Mouse (Mus musculus) left cerebral cortex, adult 8-10 months (tissue): ENCODE data around the gene Dnajb6. TPM values are rescaled to one million over a fixed set of nuclear protein-coding genes. Genes with fewer than 3 reads are reported as not detected.
"Not testable (repeated sequence)": the region's sequence is repeated elsewhere in the genome, so short reads cannot be mapped to it uniquely, and the experiment has no call there.

Experiments
- DNase-seq, 2 experiments: peaks; one replicate each; pipeline ENCODE4 v3.0.0; 2022; ENCODE audit warnings: low spot score in 2 of 2
- total RNA-seq, 4 experiments: library from RNA; stranded (reverse); gene quantifications; 2 replicates each; pipeline ENCODE4 v1.2.4; 2022

The Dnajb6 gene
- total RNA-seq, 4 experiments from 2014 or later = 157 to 173 (median 166) TPM

DNA sequence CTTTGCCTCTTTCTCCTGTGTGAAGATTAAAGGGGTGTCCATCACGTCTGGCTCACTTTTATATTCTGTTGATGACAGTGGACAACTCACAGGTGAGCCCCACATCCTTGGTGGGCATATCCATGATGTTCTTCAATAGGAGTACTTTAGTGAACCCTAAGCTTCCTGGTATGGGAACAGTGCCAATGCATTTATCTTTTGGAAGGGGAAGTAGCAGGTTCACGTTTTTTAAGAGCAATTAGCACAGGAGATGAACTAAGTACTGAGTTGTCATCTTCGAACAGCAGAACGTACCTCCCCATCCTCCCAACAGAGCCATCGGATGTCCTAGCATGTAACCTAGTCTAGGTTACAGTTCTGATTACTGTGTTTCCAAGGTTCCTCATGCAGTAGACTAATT, 23.8 kb downstream of the Dnajb6 start:
- no peak for DNase-seq

DNA sequence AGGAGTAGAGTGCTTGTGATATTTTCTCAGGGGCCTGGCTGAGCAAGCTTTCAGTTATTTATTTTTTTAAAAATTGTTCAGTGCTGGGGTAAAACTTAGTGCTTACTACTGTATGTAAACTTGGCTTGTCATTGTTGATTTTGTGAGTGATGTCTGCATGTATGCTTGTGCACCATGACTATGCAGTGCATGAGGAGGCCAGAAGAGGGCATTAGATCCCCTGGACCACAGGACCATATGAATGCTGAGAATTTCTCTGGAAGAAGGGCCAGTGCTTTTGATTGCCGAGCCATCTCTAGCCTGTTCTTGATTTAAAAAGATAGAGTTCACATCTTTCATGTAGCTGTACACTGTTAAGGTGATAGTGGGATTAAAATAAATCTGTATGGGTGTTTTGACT, 35.4 kb downstream of the Dnajb6 start:
- no peak for DNase-seq

DNA sequence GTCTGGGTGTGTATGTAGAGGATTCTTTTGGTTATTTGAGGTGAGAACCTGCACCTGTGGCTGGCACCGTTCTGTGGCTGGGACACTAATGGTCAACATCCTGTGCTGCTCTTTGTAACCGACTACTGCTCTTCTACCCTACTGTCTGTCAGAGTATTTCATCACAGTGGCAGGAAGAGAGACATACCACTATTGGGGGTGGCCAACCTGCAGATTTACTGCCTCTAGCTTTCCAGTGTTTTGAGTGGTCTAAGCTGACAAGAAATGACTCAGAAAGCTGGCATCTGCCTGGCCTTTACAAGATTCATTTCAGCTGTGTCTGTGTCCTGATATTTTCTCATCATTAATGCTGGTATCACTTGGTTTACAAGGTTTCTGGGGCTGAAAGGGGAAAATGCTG, 36.5 kb downstream of the Dnajb6 start:
- no peak for DNase-seq

DNA sequence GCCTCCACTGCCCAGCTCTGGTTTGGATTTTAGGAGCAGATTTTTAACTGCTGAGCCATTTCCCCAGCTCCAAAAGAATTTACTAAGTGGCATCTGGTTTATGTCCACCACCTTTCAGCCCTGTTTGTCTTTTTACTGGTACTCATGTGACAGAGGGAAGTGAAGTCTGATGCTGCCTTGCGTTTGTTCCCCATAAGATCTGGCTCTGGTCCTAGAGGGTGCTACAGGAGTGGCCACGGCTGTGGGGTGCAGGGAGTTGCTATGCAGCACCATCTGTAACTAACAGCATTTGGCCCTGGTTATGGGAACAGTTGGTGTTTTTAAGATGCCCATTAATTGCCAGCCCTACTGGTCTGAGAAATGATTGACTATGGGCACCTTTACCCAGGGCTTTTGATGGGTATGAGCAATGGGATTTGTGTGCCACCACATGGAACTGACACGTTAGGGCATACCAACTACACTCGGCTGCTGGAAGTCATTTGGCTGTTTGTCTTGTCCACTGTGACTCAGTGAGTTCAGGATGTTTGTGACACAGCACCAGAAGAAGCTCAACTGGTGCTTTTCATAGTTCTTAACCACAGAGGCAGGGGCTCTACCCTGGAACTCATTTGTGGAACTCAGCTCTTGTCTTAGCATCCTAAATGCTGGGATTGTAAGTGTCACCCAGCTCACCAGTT, 37.3 kb downstream of the Dnajb6 start:
- DNase-seq = no peak

DNA sequence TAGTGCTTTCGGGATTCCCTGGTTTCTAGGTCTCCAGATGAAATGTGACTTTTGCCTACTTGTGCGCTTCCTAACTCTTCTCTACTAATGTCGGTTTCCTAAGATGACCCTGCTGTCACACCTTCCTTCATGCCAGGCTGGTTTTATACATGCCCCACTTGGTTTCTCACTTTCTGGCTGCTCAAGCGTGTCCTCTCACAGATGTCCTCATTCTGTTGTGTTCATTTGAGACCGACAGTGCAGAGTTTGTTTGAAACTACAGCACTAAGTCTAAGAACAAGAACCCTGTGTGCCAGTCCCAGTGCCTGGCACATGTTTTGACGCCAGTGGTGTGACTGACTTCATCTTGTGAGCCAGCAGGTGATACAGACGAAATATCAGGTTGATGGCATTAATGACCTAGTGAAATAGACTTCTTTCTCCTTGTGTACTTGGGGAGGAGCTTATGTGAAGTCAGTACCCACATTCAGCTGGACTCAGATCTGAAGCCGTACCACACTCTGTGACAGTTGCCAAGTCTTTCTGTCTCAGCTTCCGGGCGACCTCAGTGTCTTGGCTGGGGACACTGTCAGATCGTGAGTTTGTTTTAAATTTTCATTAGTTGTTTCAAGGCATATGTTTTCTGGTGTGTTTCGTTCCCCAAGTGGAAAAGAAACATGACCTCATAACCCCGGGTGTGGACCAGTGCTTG, 38.1 kb downstream of the Dnajb6 start:
- no peak for DNase-seq

DNA sequence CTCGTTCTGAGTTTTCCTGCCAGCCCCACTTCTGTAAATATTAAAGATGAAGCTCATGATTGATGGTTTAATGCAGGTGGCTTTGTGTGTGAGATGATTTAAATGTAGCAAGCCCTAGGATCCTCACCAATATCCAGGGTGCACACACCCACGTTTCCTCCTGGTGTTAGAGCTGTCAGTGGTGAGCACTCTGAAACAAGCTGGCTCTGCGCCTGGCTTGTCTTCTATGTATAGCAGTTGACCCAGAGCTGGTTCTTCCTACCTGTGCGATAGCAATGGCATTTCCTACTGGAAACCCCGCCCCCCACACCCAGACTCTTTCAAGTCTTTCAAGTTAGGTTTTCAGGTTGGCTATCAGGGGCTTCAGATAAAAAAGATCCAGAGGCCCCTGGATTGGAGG, 39.9 kb downstream of the Dnajb6 start:
- DNase-seq = peak in 1 of 2 experiments; percentile 53

DNA sequence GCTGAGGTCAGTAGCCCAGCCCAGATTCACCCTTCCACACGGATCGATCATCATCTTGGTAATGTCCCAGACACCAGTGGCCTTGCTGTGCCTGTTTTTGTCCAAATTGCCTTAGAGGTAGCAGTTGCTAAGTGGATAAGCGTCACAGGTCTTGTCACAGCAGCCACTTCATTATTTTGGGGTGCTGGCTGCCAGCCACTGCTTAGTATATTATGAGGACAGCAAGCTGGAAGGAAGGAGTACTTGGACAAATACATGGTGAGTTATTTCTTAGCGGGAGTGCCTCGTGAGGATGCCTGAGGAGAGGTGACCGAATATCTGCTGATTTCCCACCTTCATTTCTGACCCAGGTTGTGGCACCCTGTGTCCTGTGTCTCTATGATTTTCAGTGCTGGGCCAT, 42.5 kb downstream of the Dnajb6 start:
- no peak for DNase-seq

DNA sequence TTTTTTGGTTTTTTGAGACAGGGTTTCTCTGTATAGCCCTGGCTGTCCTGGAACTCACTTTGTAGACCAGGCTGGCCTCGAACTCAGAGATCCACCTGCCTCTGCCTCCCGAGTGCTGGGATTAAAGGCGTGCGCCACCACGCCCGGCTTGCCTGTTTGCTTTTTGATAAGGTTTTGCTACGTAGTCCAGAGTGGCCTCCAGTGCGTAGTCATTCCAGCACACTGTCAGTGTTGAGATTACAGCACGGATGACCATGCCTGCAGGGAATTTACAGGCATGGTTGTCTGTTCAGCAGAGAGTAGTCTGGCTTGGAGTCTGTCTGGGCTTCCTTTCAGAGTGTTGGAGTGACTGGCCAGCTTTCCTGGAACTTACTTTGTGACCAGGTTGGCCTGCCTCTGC, 44.2 kb downstream of the Dnajb6 start:
- not testable (repeated sequence) for DNase-seq

DNA sequence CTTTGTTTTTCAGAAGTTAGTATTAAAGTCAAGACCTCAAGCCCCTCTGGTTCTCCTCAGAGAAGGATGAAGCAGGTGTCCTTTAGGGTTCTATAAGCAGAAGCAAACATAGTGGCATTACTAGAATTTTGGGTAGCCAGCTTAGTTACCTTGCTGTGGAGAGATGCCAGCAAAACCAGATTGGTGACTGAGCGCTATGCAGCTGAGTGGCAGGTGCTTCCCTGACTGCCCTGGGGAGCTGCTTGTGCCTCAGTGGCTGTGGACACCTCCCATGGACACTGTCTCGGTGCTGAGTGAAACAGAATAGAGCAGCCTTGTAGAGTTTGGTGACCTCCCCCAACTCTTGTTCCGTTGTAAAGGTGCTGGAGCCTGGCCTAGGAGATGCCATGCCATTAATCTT, 46.8 kb downstream of the Dnajb6 start:
- no peak for DNase-seq

DNA sequence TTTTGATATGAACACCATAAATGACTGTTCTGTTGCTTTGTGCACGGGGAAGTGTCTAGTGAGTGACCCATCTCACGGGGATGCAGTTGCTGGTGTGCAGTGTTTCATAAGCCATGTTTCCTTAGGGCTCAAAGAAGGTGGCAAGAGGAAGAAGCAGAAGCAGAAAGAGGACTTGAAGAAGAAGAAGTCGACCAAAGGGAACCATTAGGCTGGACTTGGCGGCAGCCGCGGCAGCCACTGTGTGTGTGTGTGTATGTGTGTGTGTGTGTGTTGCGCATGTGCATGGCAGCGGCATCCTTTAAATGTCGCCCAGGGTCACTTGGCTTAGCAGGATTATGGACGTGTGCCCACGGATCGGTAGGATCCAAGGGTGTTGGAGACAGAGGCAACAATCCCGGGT, 49.4 kb downstream of the Dnajb6 start:
- not testable (repeated sequence) for DNase-seq

DNA sequence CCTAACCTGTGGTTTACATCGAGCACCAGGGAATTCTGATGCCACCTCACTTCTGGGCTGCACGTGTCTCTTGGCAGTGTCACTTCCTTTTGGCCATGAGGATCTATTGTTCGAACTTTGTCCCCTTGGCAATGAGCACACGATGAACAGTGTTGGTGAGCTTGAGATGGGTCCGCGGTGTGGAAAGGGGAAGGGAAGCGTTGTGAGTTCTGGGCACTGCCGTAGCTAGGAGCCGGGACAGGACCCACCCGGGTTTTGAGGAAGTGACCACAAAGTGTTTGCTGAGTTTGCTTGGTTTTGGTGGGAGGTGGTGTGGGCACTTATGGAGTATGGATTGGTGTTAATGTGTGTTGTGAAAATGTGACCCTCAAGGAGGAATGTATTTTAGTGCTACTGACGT, 50.5 kb downstream of the Dnajb6 start:
- DNase-seq = not testable (repeated sequence)

DNA sequence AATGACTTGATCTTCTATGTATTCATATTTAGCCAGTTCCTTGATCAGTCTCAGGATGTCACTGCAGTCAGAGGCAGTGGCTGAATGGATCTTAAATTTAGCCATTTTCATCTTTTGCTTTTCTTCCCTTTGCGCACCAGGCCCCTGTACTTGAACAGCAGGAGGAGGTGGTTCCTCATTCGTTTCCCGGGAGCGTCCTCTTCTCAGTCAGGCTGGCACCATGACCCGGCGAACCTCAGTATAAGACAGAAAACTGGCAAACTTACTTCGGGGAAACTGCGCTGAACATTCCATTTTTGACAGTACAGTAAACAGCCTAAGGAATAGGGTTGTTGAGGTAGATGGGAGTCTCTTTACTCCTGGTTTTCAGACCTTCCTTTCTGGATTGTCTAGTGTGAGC, 59.4 kb downstream of the Dnajb6 start:
- DNase-seq = not testable (repeated sequence)

DNA sequence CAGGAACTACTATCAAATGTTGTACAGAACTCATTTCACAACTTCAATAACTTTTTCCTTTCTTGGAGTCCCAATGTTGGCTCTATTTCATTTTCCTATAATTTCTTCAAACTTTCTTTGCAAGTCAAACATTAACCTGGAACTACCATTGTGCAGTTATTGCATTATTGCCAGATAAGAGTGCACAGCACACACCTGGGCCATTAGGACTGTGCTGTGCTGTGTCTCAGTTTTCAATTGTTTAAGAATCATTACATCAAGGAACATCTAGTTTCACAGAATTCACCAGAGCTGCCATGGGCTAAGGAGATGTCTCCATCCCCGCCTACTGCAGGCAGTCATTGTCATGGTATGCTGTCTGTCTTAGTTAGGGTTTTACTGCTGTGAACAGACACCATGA, 73.5 kb downstream of the Dnajb6 start:
- no peak for DNase-seq

DNA sequence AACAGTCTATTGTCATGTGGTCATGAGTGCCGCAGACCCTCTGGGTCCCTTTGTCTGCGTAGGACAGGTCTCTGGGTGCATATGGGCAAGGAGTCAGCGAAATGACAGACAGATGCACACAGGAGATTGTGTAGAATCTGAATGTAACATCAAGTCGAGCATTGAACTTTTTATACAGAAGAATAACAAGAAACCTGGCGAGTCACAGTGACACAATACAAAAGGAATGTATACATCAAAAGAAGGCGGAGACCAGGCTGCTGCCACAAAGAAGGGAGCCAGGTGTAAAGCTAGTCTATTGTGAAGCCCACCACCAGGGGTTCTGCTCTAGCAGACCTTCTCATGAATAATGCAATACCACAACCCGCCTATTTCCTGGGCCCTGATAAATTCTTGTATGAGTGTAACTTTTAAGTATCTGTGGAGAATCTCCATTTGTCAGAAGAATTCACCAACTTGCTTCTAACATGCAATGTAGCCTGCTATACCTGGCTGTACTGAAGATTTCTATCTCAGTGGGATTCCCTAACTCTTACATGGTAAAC, 76.0 kb downstream of the Dnajb6 start:
- DNase-seq = not testable (repeated sequence)

DNA sequence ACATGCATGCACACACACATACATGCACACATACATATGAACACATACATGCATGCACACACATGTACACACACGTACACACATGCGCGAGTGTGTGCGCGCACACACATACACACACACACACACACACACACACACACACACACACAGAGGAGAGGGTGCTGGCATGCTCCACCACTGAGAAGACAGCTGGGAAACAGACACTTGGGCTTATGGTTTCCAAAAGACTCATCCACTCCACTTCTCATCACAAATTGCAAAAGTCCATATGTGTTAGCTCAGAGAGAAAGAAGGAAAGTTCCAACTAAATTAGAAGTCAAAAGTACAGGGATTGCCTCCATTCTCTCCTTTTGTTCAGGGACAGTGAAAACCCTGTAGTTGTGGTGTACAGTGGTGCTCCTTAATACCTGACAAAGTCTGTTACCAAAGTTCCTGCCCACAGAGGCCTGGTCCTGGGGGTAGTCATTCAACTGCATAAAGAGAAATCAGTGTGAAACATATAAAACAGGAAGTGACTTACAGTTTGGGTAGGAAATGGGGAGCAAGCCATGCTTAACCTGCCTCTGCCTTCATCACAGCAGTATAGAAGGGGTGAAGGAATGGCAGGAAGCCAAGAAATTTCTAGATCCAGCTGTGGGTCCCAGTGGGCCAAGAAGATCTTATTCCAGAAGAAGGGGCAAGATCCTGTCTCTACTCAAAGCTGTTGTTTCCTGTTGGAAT, 81.2 kb downstream of the Dnajb6 start:
- no peak for DNase-seq

DNA sequence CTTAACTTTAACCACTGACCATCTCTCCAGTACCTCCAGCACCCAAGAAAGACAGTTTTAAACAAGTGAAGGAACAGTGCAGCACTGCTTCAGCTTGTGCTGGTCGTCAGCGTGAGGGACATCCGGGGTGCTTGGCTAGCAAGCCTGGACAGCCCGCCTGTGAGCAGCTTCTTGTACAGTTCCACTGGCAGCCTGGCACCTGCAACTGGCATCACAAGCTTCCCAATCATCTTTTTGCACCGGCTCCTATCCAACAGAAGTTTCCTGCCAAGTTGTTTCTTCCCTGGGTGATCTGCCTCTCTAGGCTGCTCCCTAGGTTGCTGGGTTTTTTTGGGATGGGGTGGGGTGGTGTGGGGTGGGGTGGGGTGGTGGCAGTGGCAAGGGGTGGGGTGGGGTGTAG, 81.9 kb downstream of the Dnajb6 start:
- DNase-seq = peak in 1 of 2 experiments; percentile 10

DNA sequence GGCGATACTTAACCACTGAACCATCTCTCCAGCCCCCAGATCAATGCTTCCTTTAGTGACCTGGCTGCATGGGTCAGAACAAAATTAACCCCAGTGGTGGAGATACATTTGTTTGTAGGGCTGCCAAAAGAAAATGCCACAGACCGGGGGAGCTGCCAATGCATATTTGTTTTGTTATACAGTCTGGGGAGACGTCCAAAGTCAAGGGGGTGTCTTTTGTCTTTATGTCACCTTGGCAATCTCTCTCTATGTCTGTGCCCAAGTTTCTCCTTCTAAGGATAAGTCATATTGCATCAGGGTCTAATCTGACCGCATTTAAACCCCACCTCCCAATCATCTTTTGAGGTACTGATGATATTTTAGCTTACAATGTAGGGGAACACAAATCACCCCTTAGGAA, 82.8 kb downstream of the Dnajb6 start:
- no peak for DNase-seq

DNA sequence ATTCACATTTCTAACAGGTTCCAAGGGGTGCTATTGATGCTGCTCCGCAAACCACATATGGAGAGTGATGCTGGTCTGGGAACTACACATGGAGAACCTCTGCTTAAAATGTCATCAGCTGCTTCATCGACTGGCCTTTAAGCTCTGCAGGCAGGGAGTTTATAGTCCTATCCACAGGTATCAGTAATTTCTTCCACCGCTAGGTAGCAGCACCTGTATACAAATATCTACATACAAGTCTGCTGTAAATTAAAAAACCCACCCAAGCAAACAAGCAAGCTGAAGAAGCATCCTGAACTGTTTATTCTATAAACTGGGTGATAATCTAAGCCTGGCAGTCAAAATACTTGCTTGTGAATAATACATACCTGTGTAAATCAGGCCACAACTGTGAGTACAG, 89.3 kb downstream of the Dnajb6 start:
- peak in 1 of 2 experiments; percentile 10 for DNase-seq

DNA sequence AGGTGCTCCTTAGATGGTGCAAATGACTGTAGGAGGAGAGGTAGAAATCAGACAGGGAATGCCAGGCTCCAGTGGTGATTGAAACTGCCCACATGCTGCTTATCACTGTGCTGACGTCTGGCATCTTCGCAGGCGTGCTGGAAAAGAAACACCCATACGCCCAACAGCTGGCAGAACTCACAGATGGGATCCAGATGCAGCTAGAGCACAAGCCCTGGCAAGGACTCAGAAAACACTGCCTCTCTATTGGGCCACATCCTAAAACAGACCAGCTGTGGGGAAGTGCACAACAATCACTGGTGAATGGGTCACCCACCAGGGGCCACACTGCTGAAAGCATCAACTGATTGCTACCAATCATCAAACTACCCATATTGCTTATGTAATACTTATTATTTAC, 91.3 kb downstream of the Dnajb6 start:
- DNase-seq = no peak

DNA sequence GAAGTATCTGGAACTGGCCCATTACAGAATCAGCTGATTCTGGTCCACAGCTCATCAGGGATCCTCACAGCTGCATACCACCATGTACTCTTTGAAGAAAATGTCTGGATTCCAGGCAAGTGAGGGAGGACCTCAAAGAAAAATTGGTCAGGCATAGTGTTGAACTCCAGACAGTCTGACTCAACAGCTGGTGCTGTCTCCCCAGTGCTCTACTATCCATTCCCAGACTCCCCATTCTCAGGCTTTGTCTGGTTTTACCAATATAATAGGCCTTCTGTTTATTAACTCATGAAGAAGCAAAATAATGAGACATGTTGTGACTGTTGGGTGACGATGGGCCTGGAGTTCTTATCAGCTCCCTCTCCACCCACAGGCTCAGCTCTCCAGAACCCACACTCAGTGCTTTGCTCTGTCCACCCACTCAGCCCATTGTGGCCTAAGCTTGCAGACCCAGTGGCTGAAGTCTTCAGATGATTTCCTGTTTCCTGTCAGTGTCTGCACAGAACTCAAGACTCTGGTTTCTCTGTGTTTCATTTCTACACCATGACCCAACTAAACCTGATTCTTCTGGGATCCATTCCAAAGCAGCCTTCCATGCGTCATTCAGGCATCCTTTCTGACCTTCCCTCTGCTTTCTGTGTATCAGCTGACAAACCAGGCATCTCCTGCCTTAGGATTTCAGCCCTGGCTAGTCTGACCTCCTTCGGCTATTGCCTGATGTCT, 107.1 kb downstream of the Dnajb6 start:
- DNase-seq = no peak

DNA sequence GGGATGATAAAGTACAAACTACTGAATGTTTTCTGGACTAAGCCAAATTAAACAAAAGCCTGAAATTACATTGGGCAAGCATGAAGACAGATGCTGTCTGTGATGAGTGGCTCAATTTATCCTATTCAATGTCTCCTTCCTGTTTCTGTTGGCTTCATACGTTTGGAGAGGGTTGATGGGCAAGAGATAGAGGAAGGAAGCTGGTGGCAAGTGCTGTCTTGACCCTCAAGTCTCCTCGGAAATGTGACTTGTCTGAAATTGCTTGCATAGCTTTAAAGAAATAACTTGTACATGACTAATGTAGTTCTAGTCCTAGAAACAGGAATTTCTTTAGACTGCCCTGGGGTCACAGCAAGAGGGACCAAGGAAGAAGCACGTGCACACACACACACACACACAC, 109.5 kb downstream of the Dnajb6 start:
- DNase-seq = no peak

DNA sequence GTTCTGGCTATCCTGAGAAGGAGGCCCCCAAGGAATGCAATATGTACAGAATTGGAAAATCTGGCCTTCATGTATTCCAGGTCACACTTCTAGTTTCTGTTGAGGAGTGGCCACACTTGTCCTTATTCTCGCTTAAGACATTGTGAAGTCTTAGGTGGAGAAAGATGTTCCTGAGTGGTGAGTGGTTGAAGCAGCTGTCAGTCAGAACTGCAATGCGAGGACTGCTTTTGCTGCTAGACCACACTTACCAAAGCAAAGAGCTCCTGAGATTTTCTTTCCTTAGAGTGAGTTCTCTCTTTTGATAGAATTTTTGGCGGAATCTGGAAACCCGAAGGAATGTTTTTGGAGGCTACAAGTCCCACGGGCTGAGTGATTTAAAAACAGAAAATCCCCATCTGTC, 112.0 kb downstream of the Dnajb6 start:
- DNase-seq = no peak
